Mouse (Mus musculus): Measurements from ENCODE around the gene Hdlbp.
A peak's percentile ranks its signal among the peaks of the same experiment; 100 is the strongest.
"Not testable (repeated sequence)": the region's sequence is repeated elsewhere in the genome, so short reads cannot be mapped to it uniquely, and the experiment has no call there.

Hdlbp gene

GRCm38 (mm10) chr1:93478586-93479475, at the start of gene Hdlbp:
Hdlbp (minus strand) TSS chr1:93478815.
- peak; percentile 99 for DNase-seq (ENCODE audit: low spot score)

- DNase-seq (ENCODE audit: low spot score), result no peak
These were observed 43.7 kb upstream of the Hdlbp start for GRCm38 (mm10) chr1:93522325-93522724.

GRCm38 (mm10) chr1:93521491-93521890, 42.9 kb upstream of the Hdlbp start:
- no peak for DNase-seq (ENCODE audit: low spot score)

- no peak for DNase-seq (ENCODE audit: low spot score)
These were observed 34.6 kb upstream of the Hdlbp start for GRCm38 (mm10) chr1:93513221-93513620.

- DNase-seq (ENCODE audit: low spot score), result peak; percentile 67
These were observed 33.7 kb upstream of the Hdlbp start for GRCm38 (mm10) chr1:93512351-93512690.

GRCm38 (mm10) chr1:93511585-93512350, 33.2 kb upstream of the Hdlbp start, which contains the start of gene Farp2:
Farp2 (plus strand) TSS chr1:93512079.
- peak; percentile 95 for DNase-seq (ENCODE audit: low spot score)

GRCm38 (mm10) chr1:93508576-93508975, 30.0 kb upstream of the Hdlbp start:
- not testable (repeated sequence) for DNase-seq (ENCODE audit: low spot score)

- DNase-seq (ENCODE audit: low spot score), result peak; percentile 81
These were observed 28.5 kb upstream of the Hdlbp start for GRCm38 (mm10) chr1:93506944-93507676.

- DNase-seq (ENCODE audit: low spot score), result no peak
These were observed 16.7 kb upstream of the Hdlbp start for GRCm38 (mm10) chr1:93495312-93495711.

- DNase-seq (ENCODE audit: low spot score), result not testable (repeated sequence)
These were observed 7.7 kb upstream of the Hdlbp start for GRCm38 (mm10) chr1:93486302-93486701.

GRCm38 (mm10) chr1:93479476-93480083, 965 bp upstream of the Hdlbp start:
- DNase-seq (ENCODE audit: low spot score), result no peak

GRCm38 (mm10) chr1:93477758-93478585, 643 bp downstream of the Hdlbp start:
- DNase-seq (ENCODE audit: low spot score), result peak; percentile 97

- DNase-seq (ENCODE audit: low spot score), result no peak
These were observed 2.9 kb downstream of the Hdlbp start for GRCm38 (mm10) chr1:93475694-93476093.

- no peak for DNase-seq (ENCODE audit: low spot score)
These were observed 10.0 kb downstream of the Hdlbp start for GRCm38 (mm10) chr1:93468626-93469025.

GRCm38 (mm10) chr1:93465746-93466145, 12.9 kb downstream of the Hdlbp start:
- no peak for DNase-seq (ENCODE audit: low spot score)

- no peak for DNase-seq (ENCODE audit: low spot score)
These were observed 13.5 kb downstream of the Hdlbp start for GRCm38 (mm10) chr1:93465066-93465465.

GRCm38 (mm10) chr1:93459101-93459500, 19.5 kb downstream of the Hdlbp start:
- no peak for DNase-seq (ENCODE audit: low spot score)

GRCm38 (mm10) chr1:93458357-93458756, 20.3 kb downstream of the Hdlbp start:
- DNase-seq (ENCODE audit: low spot score), result no peak

- no peak for DNase-seq (ENCODE audit: low spot score)
These were observed 24.8 kb downstream of the Hdlbp start for GRCm38 (mm10) chr1:93453721-93454255.

GRCm38 (mm10) chr1:93450118-93450517, 28.5 kb downstream of the Hdlbp start:
- DNase-seq (ENCODE audit: low spot score), result not testable (repeated sequence)

GRCm38 (mm10) chr1:93445822-93446162, 32.8 kb downstream of the Hdlbp start:
- no peak for DNase-seq (ENCODE audit: low spot score)
